Mouse (Mus musculus): ENCODE measurements around the gene H2-M2.
"Not testable (repeated sequence)": the region's sequence is repeated elsewhere in the genome, so short reads cannot be mapped to it uniquely, and the experiment has no call there.

Gene H2-M2

GRCm38 (mm10) chr17:37483452-37483851, at the start of gene H2-M2:
H2-M2 (minus strand) TSS chr17:37483552.
- DNase-seq (ENCODE audit: low spot score): no peak

- DNase-seq (ENCODE audit: low spot score): not testable (repeated sequence)
Observed at GRCm38 (mm10) chr17:37525427-37525826, 42.1 kb upstream of the H2-M2 start.

GRCm38 (mm10) chr17:37524612-37525011, 41.3 kb upstream of the H2-M2 start:
- DNase-seq (ENCODE audit: low spot score): not testable (repeated sequence)

GRCm38 (mm10) chr17:37507730-37508129, 24.4 kb upstream of the H2-M2 start, which contains the start of gene Olfr111:
Olfr111 (plus strand) TSS chr17:37508030.
- no peak for DNase-seq (ENCODE audit: low spot score)

GRCm38 (mm10) chr17:37491930-37492518, 8.7 kb upstream of the H2-M2 start, which contains the start of gene Olfr110:
Olfr110 (plus strand) TSS chr17:37492468.
- DNase-seq (ENCODE audit: low spot score): no peak

GRCm38 (mm10) chr17:37458616-37459015, 24.7 kb downstream of the H2-M2 start, which contains the start of gene Olfr109:
Olfr109 (plus strand) TSS chr17:37458916.
- no peak for DNase-seq (ENCODE audit: low spot score)

- no peak for DNase-seq (ENCODE audit: low spot score)
Observed at GRCm38 (mm10) chr17:37445180-37445579, 38.2 kb downstream of the H2-M2 start, which contains the start of gene Olfr108. Olfr108 (plus strand) TSS chr17:37445480.
